Mouse (Mus musculus) cortical plate, adult 2 months (tissue): ENCODE data around the gene Cbr4.

Experiments
- CTCF ChIP-seq: fragments of 200-500 bp; IDR thresholded peaks from 2 replicates; pipeline ENCODE4 v1.5.1; 2011; ENCODE audit warnings: mild to moderate bottlenecking, control low read depth, low read length; ENCODE audit not compliant: insufficient read depth; ENCODE audit errors: extremely low read depth
- POLR2A ChIP-seq: fragments of 200-500 bp; IDR thresholded peaks from 2 replicates; pipeline ENCODE4 v1.6.1; 2011; ENCODE audit warnings: mild to moderate bottlenecking, low read length, control low read depth; ENCODE audit not compliant: insufficient read depth; ENCODE audit errors: extremely low read depth

GRCm38 (mm10) chr8:61475251-61475673, 12.3 kb upstream of the Cbr4 start:
- TF ChIP-seq CTCF, result no peak
- no peak for TF ChIP-seq POLR2A
